Mouse (Mus musculus) adrenal gland, postnatal 10 days (tissue): ENCODE measurements around the gene Fam217a. TPM values are rescaled to one million over a fixed set of nuclear protein-coding genes. Genes with fewer than 3 reads are reported as not detected.
"Not testable (repeated sequence)": the region's sequence is repeated elsewhere in the genome, so short reads cannot be mapped to it uniquely, and the experiment has no call there.

Source experiments
- DNase-seq: peaks from one replicate; pipeline ENCODE4 v3.0.0; 2021; ENCODE audit warnings: mixed read lengths
- total RNA-seq, 2 experiments: library from RNA; stranded (reverse); gene quantifications; 2 replicates each; pipeline ENCODE4 v1.2.3; 2021

The Fam217a gene
- total RNA-seq, 2 experiments from 2014 or later = 0.57 to 0.79 TPM

DNA sequence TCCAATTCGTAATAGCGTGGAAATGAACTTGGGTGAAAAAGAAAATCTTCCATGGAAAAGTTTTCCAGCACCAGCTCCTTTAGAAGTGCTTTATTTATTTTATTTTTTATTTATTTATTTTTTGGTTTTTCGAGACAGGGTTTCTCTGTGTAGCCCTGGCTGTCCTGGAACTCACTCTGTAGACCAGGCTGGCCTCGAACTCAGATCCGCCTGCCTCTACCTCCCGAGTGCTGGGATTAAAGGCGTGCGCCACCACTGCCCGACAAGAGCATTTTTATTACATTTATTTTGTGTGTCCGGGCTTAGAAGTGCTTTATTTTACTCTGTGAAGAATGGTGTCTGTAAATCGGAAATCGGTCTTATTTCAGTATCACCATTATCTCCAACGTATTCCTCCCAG, 49.4 kb downstream of the Fam217a start:
- peak; percentile 30 for DNase-seq

DNA sequence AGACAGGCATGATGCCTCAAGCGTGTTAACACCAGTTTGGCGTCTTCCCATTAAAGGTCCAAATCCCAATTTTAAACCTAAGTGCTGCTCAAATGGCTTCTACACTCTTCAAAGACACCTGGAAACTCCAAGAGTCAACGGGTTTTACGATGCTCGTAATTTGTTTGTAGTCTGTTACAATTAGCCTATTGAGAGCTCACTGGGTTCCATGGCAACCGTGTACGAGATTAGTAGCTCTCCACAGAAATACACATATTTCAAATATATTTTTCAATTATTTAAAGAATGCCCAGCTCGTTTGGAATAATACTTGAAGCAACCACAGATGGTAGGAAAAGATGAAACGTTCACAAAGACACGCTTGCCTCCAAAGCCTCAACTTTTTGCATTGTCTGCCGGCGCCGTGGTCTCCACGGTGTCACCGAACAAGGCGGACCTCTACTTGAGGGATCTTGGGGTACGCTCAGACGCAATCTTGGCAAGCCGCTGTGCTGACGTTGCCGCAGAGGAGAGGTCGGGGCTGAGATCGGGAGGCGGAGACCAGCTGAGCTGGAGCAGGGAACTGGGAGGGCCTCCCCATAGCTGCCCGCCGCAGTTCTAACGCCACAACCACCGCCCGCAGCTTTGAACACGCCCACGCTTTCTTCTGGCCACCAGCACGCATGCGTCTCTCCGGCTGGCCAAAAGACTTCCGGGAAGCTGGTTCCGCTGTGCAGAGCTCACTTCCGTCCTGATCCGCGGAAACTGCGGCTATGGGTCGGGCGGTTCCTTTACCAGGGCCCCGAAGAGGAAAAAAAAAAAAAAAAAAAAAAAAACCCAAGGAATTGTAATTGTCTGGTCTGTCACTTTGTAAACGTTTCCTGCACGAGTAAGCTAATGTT, 50.1 kb downstream of the Fam217a start:
- DNase-seq = peak; percentile 95

GRCm38 (mm10) chr13:34864420-34865169, 59.5 kb downstream of the Fam217a start:
- DNase-seq = peak; percentile 39

DNA sequence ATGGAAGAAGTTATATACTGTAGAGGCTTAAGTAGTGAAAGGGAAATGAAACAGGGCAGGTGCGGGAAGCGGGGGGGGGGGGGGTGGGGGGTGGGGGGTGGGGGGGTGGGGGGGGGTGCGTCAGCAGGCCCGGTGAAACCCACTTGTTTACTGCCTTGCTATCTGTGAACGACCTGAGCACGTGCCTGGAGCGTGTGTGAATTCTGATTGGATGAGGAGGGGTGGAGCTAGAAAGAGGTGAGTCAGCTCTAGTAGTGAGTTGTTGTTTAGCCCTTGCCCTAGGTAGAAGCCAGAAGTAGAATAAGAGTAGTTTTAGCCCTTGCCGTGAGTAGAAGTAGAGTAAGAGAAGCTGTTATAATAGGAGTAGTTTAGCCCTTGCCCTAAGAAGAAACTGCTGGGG, 62.9 kb downstream of the Fam217a start:
- not testable (repeated sequence) for DNase-seq

Other genes with a start within 250 kb of the Fam217a start
- gene Fam50b, start 189.5 kb downstream of the Fam217a start, total RNA-seq = not detected
- 10 to 100 TPM; 70.9 to 98.9 TPM for gene Prpf4b, start 49.0 kb downstream of the Fam217a start, total RNA-seq
- not detected for gene 4933417A18Rik, start 99 bp upstream of the Fam217a start, total RNA-seq
- gene Eci3, start 39.5 kb upstream of the Fam217a start, total RNA-seq = 1 to 10 TPM; 1.9 to 4.2 TPM
- 100 to 1,000 TPM; 254 to 255 TPM for gene Eci2, start 102.8 kb upstream of the Fam217a start, total RNA-seq